Mouse (Mus musculus) CH12.LX (cell line): ENCODE measurements around the gene Ppp1r9b. TPM values are rescaled to one million over a fixed set of nuclear protein-coding genes. Genes with fewer than 3 reads are reported as not detected.

Experiments
- DNase-seq: peaks from one replicate; pipeline ENCODE4 v3.0.0-alpha.2; 2013; ENCODE audit errors: extremely low read depth
- H3K27ac ChIP-seq: 2 replicates; pipeline ENCODE4 v1.5.1; 2012; ENCODE audit warnings: low read depth, mild to moderate bottlenecking, control low read depth, moderate library complexity; ENCODE audit not compliant: insufficient read depth
- H3K27me3 ChIP-seq: replicated peaks from 2 replicates; pipeline ENCODE3; 2012; ENCODE audit warnings: inconsistent platforms
- H3K36me3 ChIP-seq, 2 experiments: replicated peaks in 1 of 2; 2 replicates each; pipeline versions ENCODE3 to v1.6.1; 2012; ENCODE audit warnings: inconsistent platforms in 1 of 2, low read length in 1 of 2, mild to moderate bottlenecking in 1 of 2, mixed read lengths in 1 of 2, moderate library complexity in 1 of 2; ENCODE audit not compliant: control insufficient read depth in 1 of 2, insufficient read depth in 1 of 2
- H3K4me1 ChIP-seq, 2 experiments: 2 replicates each; pipeline ENCODE4 v1.6.1; 2012; ENCODE audit warnings: inconsistent platforms in 1 of 2, moderate library complexity in 1 of 2; ENCODE audit not compliant: insufficient read depth in 2 of 2, control insufficient read depth in 1 of 2
- H3K4me2 ChIP-seq: 2 replicates; pipeline ENCODE4 v1.6.1; 2012; ENCODE audit warnings: low read depth, mild to moderate bottlenecking, control low read depth; ENCODE audit not compliant: poor library complexity, insufficient read depth, severe bottlenecking
- H3K4me3 ChIP-seq, 3 experiments: fragments of 150-350 bp in 1 of 3; sonication (generic) in 1 of 3; replicated peaks in 1 of 3; 2 replicates each; pipeline versions ENCODE3 to v1.5.1; 2011 to 2012; ENCODE audit warnings: low read depth in 2 of 3, low read length in 2 of 3, mild to moderate bottlenecking in 2 of 3, moderate library complexity in 2 of 3, control low read depth in 1 of 3, improper control_type of control experiment in 1 of 3, inconsistent platforms in 1 of 3, mixed read lengths in 1 of 3; ENCODE audit not compliant: poor library complexity in 1 of 3
- H3K79me2 ChIP-seq: replicated peaks from 2 replicates; pipeline ENCODE4 v1.6.1; 2012; ENCODE audit warnings: mild to moderate bottlenecking, moderate library complexity; ENCODE audit not compliant: control insufficient read depth, poor library complexity, insufficient read depth, severe bottlenecking; ENCODE audit errors: extremely low read depth
- H3K9ac ChIP-seq: 2 replicates; pipeline ENCODE4 v1.6.1; 2012; ENCODE audit warnings: low read depth, mild to moderate bottlenecking, control low read depth, moderate library complexity; ENCODE audit not compliant: insufficient read depth
- H3K9me3 ChIP-seq: replicated peaks from 2 replicates; pipeline ENCODE3; 2012; ENCODE audit warnings: low read length, inconsistent platforms, mixed read lengths
- BHLHE40 ChIP-seq: IDR thresholded peaks from 2 replicates; pipeline ENCODE4 v1.6.1; 2011; ENCODE audit warnings: mild to moderate bottlenecking, low read depth, low read length, improper control_type of control experiment
- CHD1 ChIP-seq: IDR thresholded peaks from 2 replicates; pipeline ENCODE4 v1.6.1; 2012; ENCODE audit warnings: low read depth, low read length, improper control_type of control experiment, inconsistent platforms
- CHD2 ChIP-seq: IDR thresholded peaks from 2 replicates; pipeline ENCODE4 v1.6.1; 2011; ENCODE audit warnings: low read length, improper control_type of control experiment
- CTCF ChIP-seq, 2 experiments: IDR thresholded peaks in 1 of 2; conservative IDR thresholded peaks in 1 of 2; 2 replicates each; pipeline ENCODE4 v1.5.1; 2011 to 2012; ENCODE audit warnings: low read depth in 2 of 2, low read length in 2 of 2, improper control_type of control experiment in 1 of 2, inconsistent platforms in 1 of 2, mild to moderate bottlenecking in 1 of 2, moderate library complexity in 1 of 2
- E2F4 ChIP-seq: IDR thresholded peaks from 2 replicates; pipeline ENCODE4 v1.6.1; 2011; ENCODE audit warnings: low read depth, low read length, improper control_type of control experiment; ENCODE audit not compliant: insufficient replicate concordance
- ELF1 ChIP-seq: IDR thresholded peaks from 2 replicates; pipeline ENCODE4 v1.6.1; 2014; ENCODE audit warnings: low read depth, mild to moderate bottlenecking, inconsistent platforms, low read length, improper control_type of control experiment
- EP300 ChIP-seq: IDR thresholded peaks from 2 replicates; pipeline ENCODE4 v1.6.1; 2011; ENCODE audit warnings: low read length, improper control_type of control experiment
- GABPA ChIP-seq: IDR thresholded peaks from 2 replicates; pipeline ENCODE4 v1.6.1; 2012; ENCODE audit warnings: low read depth, low read length, improper control_type of control experiment, inconsistent platforms; ENCODE audit not compliant: insufficient replicate concordance
- HCFC1 ChIP-seq: IDR thresholded peaks from 2 replicates; pipeline ENCODE4 v1.6.1; 2012; ENCODE audit warnings: low read depth, mild to moderate bottlenecking, inconsistent platforms, low read length, improper control_type of control experiment
- IRF4 ChIP-seq: IDR thresholded peaks from 2 replicates; pipeline ENCODE4 v1.6.1; 2014; ENCODE audit warnings: low read depth, mild to moderate bottlenecking, inconsistent platforms, low read length, improper control_type of control experiment
- JUN ChIP-seq: IDR thresholded peaks from 2 replicates; pipeline ENCODE4 v1.6.1; 2011; ENCODE audit warnings: low read depth, mild to moderate bottlenecking, low read length, improper control_type of control experiment, moderate library complexity; ENCODE audit not compliant: insufficient read depth
- JUND ChIP-seq: conservative IDR thresholded peaks from 2 replicates; pipeline ENCODE4 v1.6.1; 2011; ENCODE audit warnings: low read depth, low read length, improper control_type of control experiment
- POLR2A ChIP-seq: IDR thresholded peaks from 2 replicates; pipeline ENCODE4 v1.6.1; 2011; ENCODE audit warnings: low read depth, mild to moderate bottlenecking, improper control_type of control experiment, low read length
- POLR2AphosphoS2 ChIP-seq: IDR thresholded peaks from 2 replicates; pipeline ENCODE4 v1.6.1; 2011; ENCODE audit warnings: low read depth, low read length, improper control_type of control experiment
- RAD21 ChIP-seq: IDR thresholded peaks from 2 replicates; pipeline ENCODE4 v1.6.1; 2011; ENCODE audit warnings: low read depth, mild to moderate bottlenecking, low read length, improper control_type of control experiment, moderate library complexity
- RCOR1 ChIP-seq: conservative IDR thresholded peaks from 2 replicates; pipeline ENCODE4 v1.6.1; 2012; ENCODE audit warnings: low read depth, mild to moderate bottlenecking, inconsistent platforms, low read length, improper control_type of control experiment
- TBP ChIP-seq: conservative IDR thresholded peaks from 2 replicates; pipeline ENCODE4 v1.6.1; 2011; ENCODE audit warnings: low read depth, low read length, improper control_type of control experiment
- TCF12 ChIP-seq: IDR thresholded peaks from 2 replicates; pipeline ENCODE4 v1.6.1; 2014; ENCODE audit warnings: low read depth, mild to moderate bottlenecking, inconsistent platforms, low read length, improper control_type of control experiment
- USF2 ChIP-seq: conservative IDR thresholded peaks from 2 replicates; pipeline ENCODE4 v1.6.1; 2011; ENCODE audit warnings: low read depth, low read length, improper control_type of control experiment
- ZKSCAN1 ChIP-seq: IDR thresholded peaks from 2 replicates; pipeline ENCODE4 v1.6.1; 2012; ENCODE audit warnings: low read depth, inconsistent platforms, low read length, improper control_type of control experiment, borderline replicate concordance
- ZNF384 ChIP-seq: IDR thresholded peaks from 2 replicates; pipeline ENCODE4 v1.6.1; 2012; ENCODE audit warnings: low read depth, low read length, improper control_type of control experiment, inconsistent platforms
- dilution Hi-C: fragments of 300-500 bp; cut with MboI; formaldehyde crosslinking; loops from 2 replicates; pipeline ENCODE4 v1.14.3; 2020; ENCODE audit warnings: low sequenced_read_pairs; ENCODE audit not compliant: extremely low pct_unique_long_range_greater_than_20kb, extremely low pct_ligation_motif_present
- in situ Hi-C: fragments of 300-500 bp; cut with MboI; formaldehyde crosslinking; loops from 3 replicates; pipeline ENCODE4 v1.14.3; 2019; ENCODE audit warnings: low sequenced_read_pairs, low pct_ligation_motif_present, low pct_unique_long_range_greater_than_20kb, mixed read lengths
- polyA plus RNA-seq: library from polyadenylated mRNA; unstranded; fragments of >175 nt; gene quantifications from 2 replicates; pipeline ENCODE4 v1.2.1, GENCODE M21; 2012; ENCODE audit warnings: low read depth; ENCODE audit not compliant: insufficient read length
- total RNA-seq, 2 experiments: library from RNA; depleted of rRNA; stranded (reverse); fragments of 300-350 nt in 1 of 2; fragments of >200 nt in 1 of 2; gene quantifications; 2 replicates each; pipeline ENCODE4 v1.2.3; 2012 to 2014

Ppp1r9b gene
- total and polyA plus RNA-seq, 3 experiments: 7.8 to 21.8 (median 21.2) TPM

DNA sequence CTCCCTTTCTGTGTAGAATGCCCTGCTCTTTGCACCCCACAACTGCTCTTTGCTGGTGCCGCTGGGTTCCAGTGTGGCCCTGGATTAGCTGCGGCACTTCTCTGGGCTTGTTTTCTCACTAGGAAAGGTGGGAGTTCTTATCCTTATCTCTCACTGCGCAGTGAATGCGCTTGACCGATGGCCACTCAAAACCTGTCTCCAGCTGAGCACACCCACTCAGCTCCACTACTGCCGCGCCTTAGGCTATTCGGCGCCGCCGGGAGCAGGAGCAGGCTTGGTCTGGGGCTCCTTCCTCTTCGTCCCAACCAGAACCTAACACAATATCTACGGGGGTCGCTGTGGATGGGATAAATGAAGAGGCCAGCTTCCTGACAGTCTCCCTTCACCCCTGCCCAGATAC, 42.8 kb downstream of the Ppp1r9b start:
- H3K27me3 ChIP-seq: peaks cover 78% of the 10 kb centered on the region
- in situ Hi-C loops: no loop called here
- no peak overlapping the region for H3K9ac ChIP-seq
- H3K36me3 ChIP-seq: no peaks in the 10 kb centered on the region
- no peaks in the 10 kb centered on the region for H3K9me3 ChIP-seq
- TF ChIP-seq POLR2A: no peak
- TF ChIP-seq ZNF384: no peak
- TF ChIP-seq POLR2AphosphoS2: no peak
- TF ChIP-seq IRF4: no peak
- TF ChIP-seq JUND: no peak
- peaks cover 0 to 4% of the 10 kb centered on the region in 2 experiments; a peak in 2 of 4 replicates for H3K4me1 ChIP-seq
- no peak overlapping the region for H3K4me3 ChIP-seq
- no peak for DNase-seq
- no peak overlapping the region for H3K4me2 ChIP-seq
- H3K79me2 ChIP-seq: no peaks in the 10 kb centered on the region
- dilution Hi-C loops: no loop called here
- no peak overlapping the region for H3K27ac ChIP-seq

DNA sequence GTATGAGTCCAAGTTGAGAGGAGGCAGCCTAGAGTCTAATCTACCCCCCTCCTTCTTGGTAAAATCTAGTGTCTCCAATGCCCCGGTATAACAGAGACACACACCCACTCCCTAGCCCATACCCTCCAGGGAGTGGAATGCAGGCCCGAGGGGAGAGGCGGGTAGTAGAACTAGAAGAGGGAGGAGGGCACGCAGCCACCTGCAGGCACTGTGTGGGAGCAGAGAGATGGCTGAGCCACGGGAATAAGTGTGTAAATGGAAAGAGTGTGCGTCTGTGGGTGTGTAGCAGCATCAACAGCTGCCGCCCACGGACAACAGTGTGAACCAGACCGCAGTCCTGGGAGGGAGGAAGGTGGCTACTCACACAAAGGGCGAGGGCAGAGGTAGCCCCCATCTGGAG, 44.1 kb downstream of the Ppp1r9b start:
- H3K9me3 ChIP-seq: no peaks in the 10 kb centered on the region
- in situ Hi-C loops (no loop called here), dilution Hi-C loops (no loop called here)
- H3K4me3 ChIP-seq: no peak overlapping the region
- H3K4me1 ChIP-seq: peaks cover 0 to 4% of the 10 kb centered on the region in 2 experiments; a peak in 2 of 4 replicates
- H3K27ac ChIP-seq: no peak overlapping the region
- H3K4me2 ChIP-seq: no peak overlapping the region
- DNase-seq: no peak
- H3K79me2 ChIP-seq: no peaks in the 10 kb centered on the region
- H3K36me3 ChIP-seq: no peaks in the 10 kb centered on the region
- H3K27me3 ChIP-seq: peaks cover 84% of the 10 kb centered on the region
- TF ChIP-seq ELF1 (no peak), CHD1 (no peak), TBP (no peak), BHLHE40 (no peak), E2F4 (no peak), HCFC1 (no peak), JUN (no peak), RAD21 (no peak), IRF4 (no peak), GABPA (no peak), ZNF384 (no peak), USF2 (no peak)
- no peak overlapping the region for H3K9ac ChIP-seq

DNA sequence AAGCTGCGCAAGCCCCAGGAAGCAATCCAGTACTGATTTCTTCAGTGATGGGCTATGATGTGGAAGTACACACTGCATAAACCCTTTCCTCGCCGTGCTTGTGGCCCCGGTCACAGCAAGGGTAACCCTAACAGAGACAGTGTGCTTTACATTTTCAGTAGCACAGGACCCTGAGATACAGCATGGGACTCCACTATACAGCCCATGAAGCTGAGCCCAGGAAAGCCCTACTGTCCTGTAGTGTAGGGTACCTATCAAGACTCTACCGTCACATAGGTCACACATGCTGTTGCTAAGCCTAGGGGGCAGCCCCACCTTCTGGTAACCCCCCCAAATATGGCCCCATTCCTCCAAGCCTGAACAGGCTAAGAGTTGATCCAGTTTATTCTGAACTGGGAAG, 45.7 kb downstream of the Ppp1r9b start:
- no peaks in the 10 kb centered on the region for H3K36me3 ChIP-seq
- H3K27me3 ChIP-seq: peaks cover 99% of the 10 kb centered on the region
- dilution Hi-C loops (no loop called here), in situ Hi-C loops (no loop called here)
- no peaks in the 10 kb centered on the region for H3K79me2 ChIP-seq
- no peak for DNase-seq
- no peak for TF ChIP-seq TCF12
- TF ChIP-seq BHLHE40: no peak
- no peak for TF ChIP-seq JUN
- TF ChIP-seq JUND: no peak
- TF ChIP-seq HCFC1: no peak
- no peak for TF ChIP-seq USF2
- no peak for TF ChIP-seq EP300
- TF ChIP-seq ZKSCAN1: no peak
- no peak for TF ChIP-seq CHD2
- no peak for TF ChIP-seq CTCF (conservative IDR thresholded peaks at IDR 0.05 in 1 of 2, IDR thresholded peaks at IDR 0.05 in 1 of 2; ENCODE audit: low read depth in 2 of 2, low read length in 2 of 2)
- TF ChIP-seq TBP: no peak
- no peak for TF ChIP-seq ZNF384
- no peak for TF ChIP-seq RCOR1
- no peak overlapping the region for H3K27ac ChIP-seq
- peaks cover 0 to 13% of the 10 kb centered on the region in 2 experiments; a peak in 3 of 4 replicates for H3K4me1 ChIP-seq
- H3K9ac ChIP-seq: no peak overlapping the region
- H3K9me3 ChIP-seq: no peaks in the 10 kb centered on the region
- H3K4me2 ChIP-seq: no peak overlapping the region
- H3K4me3 ChIP-seq: no peak overlapping the region
